Mouse (Mus musculus) liver, adult 2 months (tissue): ENCODE data around the gene Cfi. TPM values are rescaled to one million over a fixed set of nuclear protein-coding genes. Genes with fewer than 3 reads are reported as not detected.
A peak's percentile ranks its signal among the peaks of the same experiment; 100 is the strongest.

ENCODE experiments used
- DNase-seq: peaks from one replicate; pipeline ENCODE4 v3.0.0-alpha.2; 2011; ENCODE audit warnings: low read depth, low spot score; ENCODE audit errors: extremely low read depth
- H3K27ac ChIP-seq: fragments of 200-500 bp; replicated peaks from 2 replicates; pipeline ENCODE4 v1.5.1; 2012; ENCODE audit warnings: low read depth, mild to moderate bottlenecking, control low read depth, inconsistent platforms, low read length; ENCODE audit not compliant: insufficient read depth
- H3K27me3 ChIP-seq: fragments of 200-500 bp; 2 replicates; pipeline ENCODE4 v1.6.1; 2012; ENCODE audit warnings: mild to moderate bottlenecking, moderate library complexity, low read length, inconsistent platforms; ENCODE audit not compliant: control insufficient read depth, insufficient read depth
- H3K36me3 ChIP-seq: fragments of 200-500 bp; 2 replicates; pipeline ENCODE4 v1.6.1; 2012; ENCODE audit warnings: low read length, inconsistent platforms; ENCODE audit not compliant: control insufficient read depth, insufficient read depth
- H3K4me1 ChIP-seq: fragments of 200-500 bp; 2 replicates; pipeline ENCODE4 v1.6.1; 2011; ENCODE audit warnings: low read length; ENCODE audit not compliant: control insufficient read depth, insufficient read depth
- H3K4me3 ChIP-seq: fragments of 200-500 bp; 2 replicates; pipeline ENCODE4 v1.5.1; 2011; ENCODE audit warnings: low read depth, mild to moderate bottlenecking, control low read depth, low read length, moderate library complexity; ENCODE audit not compliant: insufficient read depth
- H3K79me2 ChIP-seq: fragments of 200-500 bp; 2 replicates; pipeline ENCODE4 v1.6.1; 2012; ENCODE audit warnings: inconsistent platforms, mild to moderate bottlenecking, low read length, moderate library complexity; ENCODE audit not compliant: control insufficient read depth, insufficient read depth
- H3K9ac ChIP-seq: fragments of 200-500 bp; 2 replicates; pipeline ENCODE4 v1.6.1; 2012; ENCODE audit warnings: low read depth, mild to moderate bottlenecking, control low read depth, inconsistent platforms, low read length
- CTCF ChIP-seq: fragments of 200-500 bp; IDR thresholded peaks from 2 replicates; pipeline ENCODE4 v1.5.1; 2011; ENCODE audit warnings: low read depth, low read length, control low read depth
- POLR2A ChIP-seq: fragments of 200-500 bp; IDR thresholded peaks from 2 replicates; pipeline ENCODE4 v1.6.1; 2011; ENCODE audit warnings: low read length, control low read depth; ENCODE audit not compliant: insufficient read depth; ENCODE audit errors: extremely low read depth
- WGBS: fragments of 180-500 bp; shearing (Covaris S2); methylation state at CpG from one replicate; pipeline ENCODE4 v1.1.7; 2018; 5-methylcytosine and 5-hydroxymethylcytosine counted together
- polyA plus RNA-seq: library from polyadenylated mRNA; depleted of rRNA; stranded (reverse); fragments of >200 nt; gene quantifications from 2 replicates; pipeline ENCODE4 v1.2.3, GENCODE M21; 2012
- total RNA-seq: library from RNA; depleted of rRNA; stranded (reverse); fragments of >200 nt; gene quantifications from 2 replicates; pipeline ENCODE4 v1.2.3, GENCODE M21; 2014

Cfi gene
- total and polyA plus RNA-seq, 2 experiments = 250 to 813 TPM

DNA sequence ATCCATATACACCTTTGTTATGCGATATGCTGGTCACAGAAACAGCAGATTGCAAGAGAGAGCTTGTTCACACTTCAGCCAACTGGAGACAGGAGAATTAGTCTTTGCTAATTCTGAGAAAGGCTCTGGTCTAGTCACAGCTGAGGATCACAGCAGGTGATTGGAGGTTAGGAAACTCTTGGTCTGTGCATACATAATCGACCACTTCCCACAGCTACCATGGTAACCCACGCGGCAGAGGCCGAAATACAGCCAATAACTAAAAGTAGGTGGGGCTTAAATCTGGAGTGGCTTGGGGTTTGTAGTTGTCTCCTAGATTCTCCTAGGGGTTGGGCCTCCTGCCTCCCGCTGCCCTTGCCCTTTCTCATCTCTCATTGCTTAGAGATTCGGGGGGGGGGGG lies 2.3 kb downstream of the Cfi start:
- Histone ChIP-seq H3K36me3 (peaks cover 5% of the 10 kb centered on the region; the same call in 1 of the 2 replicates), H3K9ac (peak overlapping the region; percentile 60), H3K4me1 (peaks cover 17% of the 10 kb centered on the region), H3K27me3 (no peaks in the 10 kb centered on the region), H3K4me3 (peak overlapping the region; percentile 85), H3K79me2 (peaks cover 30% of the 10 kb centered on the region), H3K27ac (peak overlapping the region; percentile 86)
- no peak for TF ChIP-seq CTCF
- DNase-seq = peak; percentile 92
- 12% methylated on average over 7 of the region's 7 CpGs for WGBS

DNA sequence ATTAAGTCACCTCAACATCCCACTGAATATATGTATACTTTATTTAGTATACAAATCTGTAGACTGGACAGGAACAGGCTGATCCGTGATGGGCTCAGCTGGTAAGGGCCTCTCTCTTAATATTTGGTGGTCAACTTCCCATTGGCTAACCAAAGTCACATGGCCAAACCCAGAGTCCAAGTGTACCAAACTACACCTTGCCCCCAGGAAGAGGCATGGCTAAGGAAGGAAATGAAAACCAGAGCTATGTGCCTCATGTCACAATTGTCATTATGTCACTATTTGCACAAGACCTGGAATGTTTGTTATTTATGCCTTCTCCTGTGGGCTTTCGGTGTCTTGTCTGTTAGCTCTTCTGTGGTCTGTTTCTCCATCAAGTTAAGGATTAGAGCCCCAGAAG lies 10.2 kb downstream of the Cfi start:
- TF ChIP-seq CTCF = no peak
- no peak for TF ChIP-seq POLR2A
- 19% methylated on average over 2 of the region's 2 CpGs for WGBS
- H3K79me2 ChIP-seq = peaks cover 14% of the 10 kb centered on the region
- no peaks in the 10 kb centered on the region for H3K27me3 ChIP-seq
- H3K4me1 ChIP-seq = peaks cover 8% of the 10 kb centered on the region
- no peak overlapping the region; the same call in 1 of the 2 replicates for H3K4me3 ChIP-seq
- peak; percentile 36 for DNase-seq
- peak overlapping the region; percentile 36; the same call in 1 of the 2 replicates for H3K9ac ChIP-seq
- peaks cover 10% of the 10 kb centered on the region; the same call in 1 of the 2 replicates for H3K36me3 ChIP-seq
- H3K27ac ChIP-seq = peak overlapping the region; percentile 53

DNA sequence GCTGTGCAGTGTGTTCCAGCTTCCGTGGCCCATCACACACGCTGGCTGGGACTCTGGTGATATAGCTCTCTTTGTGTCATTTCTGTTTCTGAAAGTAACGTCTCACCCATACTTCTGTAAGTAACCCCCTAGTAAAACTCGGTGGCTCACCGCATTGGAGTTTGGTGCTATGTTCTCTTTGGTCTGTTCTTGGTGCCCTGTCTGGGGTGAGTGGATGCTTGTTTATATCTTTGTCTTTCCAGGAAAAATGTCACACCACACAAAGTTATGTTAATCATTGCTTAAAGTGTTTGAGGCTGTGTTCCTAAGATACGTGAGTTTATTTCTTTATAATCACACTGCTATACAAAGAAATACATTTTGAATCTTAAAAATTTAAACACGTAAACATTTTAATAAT lies 11.2 kb downstream of the Cfi start:
- no peaks in the 10 kb centered on the region for H3K27me3 ChIP-seq
- TF ChIP-seq POLR2A (no peak), CTCF (no peak)
- H3K4me1 ChIP-seq = peaks cover 8% of the 10 kb centered on the region
- peak overlapping the region; percentile 53 for H3K27ac ChIP-seq
- H3K9ac ChIP-seq = peak overlapping the region; percentile 12; the same call in 1 of the 2 replicates
- H3K79me2 ChIP-seq = peaks cover 10% of the 10 kb centered on the region
- DNase-seq = peak; percentile 64
- peaks cover 15% of the 10 kb centered on the region; the same call in 1 of the 2 replicates for H3K36me3 ChIP-seq
- H3K4me3 ChIP-seq = 0 out of 2 replicates have a peak overlapping the region, but pooled peaks have one; percentile 1
- 30% methylated on average over 7 of the region's 7 CpGs for WGBS

DNA sequence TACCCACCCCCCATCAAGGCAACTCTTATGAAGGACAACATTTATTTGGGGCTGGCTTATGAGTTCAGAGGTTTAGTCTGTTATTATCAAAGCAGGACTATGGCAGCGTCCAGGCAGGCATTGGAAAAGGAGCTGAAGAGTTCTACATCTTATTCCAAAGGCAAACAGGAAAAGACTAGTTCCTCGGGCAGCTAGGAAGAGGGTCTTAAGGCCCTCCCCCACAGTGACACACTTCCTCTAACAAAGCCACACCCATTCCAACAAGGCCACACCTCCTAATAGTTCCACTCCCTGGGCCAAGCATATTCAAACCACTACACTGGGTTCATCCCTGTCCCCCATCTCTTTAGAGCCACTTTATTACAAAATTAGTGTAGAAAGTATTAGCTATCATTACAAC lies 26.9 kb downstream of the Cfi start:
- Histone ChIP-seq H3K4me3 (no peak overlapping the region), H3K79me2 (no peaks in the 10 kb centered on the region; the same call in 1 of the 2 replicates), H3K9ac (no peak overlapping the region), H3K27me3 (no peaks in the 10 kb centered on the region), H3K36me3 (peaks cover 60% of the 10 kb centered on the region), H3K27ac (no peak overlapping the region), H3K4me1 (peaks cover 1% of the 10 kb centered on the region)
- DNase-seq = no peak
- 64% methylated on average over 2 of the region's 2 CpGs for WGBS
- no peak for TF ChIP-seq CTCF

DNA sequence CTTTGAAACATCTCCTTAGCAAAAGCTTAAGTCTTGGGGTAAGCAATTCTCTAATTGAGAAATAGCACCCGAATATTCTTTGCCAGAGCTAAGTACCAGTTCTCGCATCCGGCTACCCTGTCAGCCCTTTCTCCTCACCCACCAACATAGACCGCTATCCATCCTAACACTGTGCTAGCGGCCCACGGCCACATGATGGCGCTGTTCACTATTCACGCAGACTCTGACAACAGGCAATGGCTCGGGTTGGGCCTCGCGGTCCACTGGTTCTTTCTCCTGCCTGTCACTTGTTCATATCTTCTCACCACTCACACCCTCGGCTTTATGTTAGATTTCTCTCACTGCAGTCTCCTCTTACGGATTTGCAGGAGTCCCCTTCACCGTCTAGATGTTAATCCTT lies 28.0 kb downstream of the Cfi start:
- DNase-seq = peak; percentile 15
- Histone ChIP-seq H3K4me1 (peaks cover 2% of the 10 kb centered on the region), H3K27me3 (no peaks in the 10 kb centered on the region), H3K79me2 (no peaks in the 10 kb centered on the region; the same call in 1 of the 2 replicates), H3K36me3 (peaks cover 64% of the 10 kb centered on the region), H3K9ac (no peak overlapping the region), H3K27ac (no peak overlapping the region), H3K4me3 (no peak overlapping the region)
- WGBS = 64% methylated on average over 14 of the region's 14 CpGs
- no peak for TF ChIP-seq POLR2A
- TF ChIP-seq CTCF = peak; percentile 88

DNA sequence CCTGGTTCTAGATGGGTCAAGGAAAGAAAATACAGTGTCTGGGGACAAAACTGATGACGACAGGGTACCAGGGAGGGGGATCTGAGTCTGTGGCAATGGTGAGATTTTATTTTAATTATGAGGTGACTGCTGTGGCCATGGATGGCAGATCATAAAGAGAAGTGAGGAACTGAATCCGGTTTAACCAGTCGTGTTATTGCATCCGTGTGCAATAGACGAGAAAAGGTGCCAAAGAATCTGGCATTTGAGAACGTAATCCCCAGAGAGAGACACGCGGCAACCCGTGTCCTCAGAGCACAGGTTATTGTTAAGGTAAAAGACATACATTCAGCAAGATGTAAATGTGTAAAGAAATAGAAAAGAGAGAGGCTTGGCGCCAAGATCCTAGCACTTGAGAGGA lies 41.6 kb downstream of the Cfi start:
- 70% methylated on average over 10 of the region's 10 CpGs for WGBS
- H3K79me2 ChIP-seq = 0 out of 2 replicates have a peak, but pooled peaks cover 3% of the 10 kb centered on the region
- H3K4me1 ChIP-seq = peaks cover 3% of the 10 kb centered on the region; the same call in 1 of the 2 replicates
- H3K27me3 ChIP-seq = no peaks in the 10 kb centered on the region
- H3K9ac ChIP-seq = no peak overlapping the region
- H3K27ac ChIP-seq = no peak overlapping the region
- no peak overlapping the region for H3K4me3 ChIP-seq
- DNase-seq = no peak
- H3K36me3 ChIP-seq = peaks cover 22% of the 10 kb centered on the region; the same call in 1 of the 2 replicates
- TF ChIP-seq POLR2A (no peak), CTCF (no peak)
